Mouse (Mus musculus) ES-CJ7 (cell line): ENCODE results near the gene Vps52.

Experiments
- DNase-seq: peaks from one replicate; pipeline ENCODE4 v3.0.0; 2011; ENCODE audit warnings: low read depth, low spot score

Gene Vps52

GRCm38 (mm10) chr17:33920282-33921097, 35.1 kb upstream of the Vps52 start:
- peak; percentile 86 for DNase-seq

- no peak for DNase-seq
Observed at GRCm38 (mm10) chr17:33921361-33921760, 34.3 kb upstream of the Vps52 start.

- peak; percentile 83 for DNase-seq
Observed at GRCm38 (mm10) chr17:33924577-33925283, 30.9 kb upstream of the Vps52 start.

- DNase-seq: peak; percentile 61
Observed at GRCm38 (mm10) chr17:33925406-33926116, 30.1 kb upstream of the Vps52 start.

- no peak for DNase-seq
Observed at GRCm38 (mm10) chr17:33926207-33926932, 29.2 kb upstream of the Vps52 start.

GRCm38 (mm10) chr17:33928251-33928947, 27.2 kb upstream of the Vps52 start:
- no peak for DNase-seq

- DNase-seq: peak; percentile 94
Observed at GRCm38 (mm10) chr17:33929371-33930279, 26.0 kb upstream of the Vps52 start, which contains the start of gene Rgl2. TSS of gene Rgl2 (plus strand) at chr17:33929543.

- DNase-seq: peak; percentile 87
Observed at GRCm38 (mm10) chr17:33930280-33931158, 25.1 kb upstream of the Vps52 start.

GRCm38 (mm10) chr17:33931159-33931866, 24.3 kb upstream of the Vps52 start:
- no peak for DNase-seq

GRCm38 (mm10) chr17:33931947-33932346, 23.7 kb upstream of the Vps52 start:
- no peak for DNase-seq

- no peak for DNase-seq
Observed at GRCm38 (mm10) chr17:33932448-33932847, 23.2 kb upstream of the Vps52 start.

- DNase-seq: no peak
Observed at GRCm38 (mm10) chr17:33932970-33933369, 22.6 kb upstream of the Vps52 start.

GRCm38 (mm10) chr17:33935422-33936055, 20.1 kb upstream of the Vps52 start:
- DNase-seq: no peak

- no peak for DNase-seq
Observed at GRCm38 (mm10) chr17:33936993-33937392, 18.6 kb upstream of the Vps52 start.

GRCm38 (mm10) chr17:33938783-33939182, 16.8 kb upstream of the Vps52 start:
- no peak for DNase-seq

- DNase-seq: peak; percentile 92
Observed at GRCm38 (mm10) chr17:33940206-33940805, 15.3 kb upstream of the Vps52 start, which contains the start of the genes Pfdn6 and Wdr46. TSS of gene Pfdn6 (minus strand) at chr17:33940343. TSS of gene Wdr46 (plus strand) at chr17:33940660.

- no peak for DNase-seq
Observed at GRCm38 (mm10) chr17:33940981-33941380, 14.6 kb upstream of the Vps52 start.
